Mouse (Mus musculus) lung, postnatal 0 days (tissue): ENCODE measurements around the gene Med24. TPM values are rescaled to one million over a fixed set of nuclear protein-coding genes. Genes with fewer than 3 reads are reported as not detected.
"Not testable (repeated sequence)": the region's sequence is repeated elsewhere in the genome, so short reads cannot be mapped to it uniquely, and the experiment has no call there.

ENCODE experiments used
- ATAC-seq: fragments of 200-750 bp; cut with Nextera tagmentation; 2 replicates; pipeline ENCODE4 v1.8.0; 2017; ENCODE audit warnings: moderate library complexity
- DNase-seq: peaks from one replicate; pipeline ENCODE4 v3.0.0-alpha.2; 2016; ENCODE audit warnings: low spot score
- H3K27ac ChIP-seq: fragments of 300-500 bp; sonication (generic); 2 replicates; pipeline ENCODE4 v1.5.1; 2014; ENCODE audit warnings: antibody characterized with exemption, mild to moderate bottlenecking, low read length, mixed read lengths
- H3K27me3 ChIP-seq: fragments of 300-500 bp; sonication (generic); replicated peaks from 2 replicates; pipeline ENCODE4 v1.6.1; 2014; ENCODE audit warnings: low read length, mixed read lengths; ENCODE audit not compliant: insufficient read depth
- H3K36me3 ChIP-seq: fragments of 300-500 bp; sonication (generic); 2 replicates; pipeline ENCODE4 v1.6.1; 2014; ENCODE audit warnings: low read length, mixed read lengths; ENCODE audit not compliant: insufficient read depth
- H3K4me1 ChIP-seq: fragments of 300-500 bp; sonication (generic); 2 replicates; pipeline ENCODE4 v1.6.1; 2014; ENCODE audit warnings: antibody characterized with exemption, low read depth, low read length, mixed read lengths; ENCODE audit not compliant: insufficient read depth
- H3K4me2 ChIP-seq: fragments of 300-500 bp; sonication (generic); replicated peaks from 2 replicates; pipeline ENCODE4 v1.6.1; 2014; ENCODE audit warnings: low read depth, mild to moderate bottlenecking, low read length, moderate library complexity, mixed read lengths
- H3K4me3 ChIP-seq: fragments of 300-500 bp; sonication (generic); 2 replicates; pipeline ENCODE4 v1.5.1; 2014; ENCODE audit warnings: low read depth, low read length
- H3K9ac ChIP-seq: fragments of 300-500 bp; sonication (generic); replicated peaks from 2 replicates; pipeline ENCODE4 v1.6.1; 2014; ENCODE audit warnings: low read depth, mild to moderate bottlenecking
- H3K9me3 ChIP-seq: fragments of 300-500 bp; sonication (generic); 2 replicates; pipeline ENCODE4 v1.6.1; 2016; ENCODE audit warnings: low read length, mixed read lengths
- CTCF ChIP-seq: IDR thresholded peaks from 2 replicates; pipeline ENCODE4 v1.5.1; 2016; ENCODE audit warnings: antibody characterized with exemption, mild to moderate bottlenecking
- EP300 ChIP-seq: IDR thresholded peaks from 2 replicates; pipeline ENCODE4 v1.6.1; 2016; ENCODE audit warnings: antibody characterized with exemption, mild to moderate bottlenecking, control low read depth
- WGBS: fragments of 180-500 bp; shearing (Covaris S2); extraction: QIAGEN DNeasy Blood & Tissue Kit; methylation state at CpG from one replicate; pipeline ENCODE4 v1.1.7; 2014; 5-methylcytosine and 5-hydroxymethylcytosine counted together
- polyA plus RNA-seq: library from polyadenylated mRNA; unstranded; fragments of >200 nt; fragmentation: Nextera tagmentation; extraction: Ambion mirVana; gene quantifications from 2 replicates; pipeline ENCODE4 v1.2.1, GENCODE M21; 2015

The Med24 gene
- polyA plus RNA-seq, 1 experiment from 2014 or later = 20.6 TPM

GRCm38 (mm10) chr11:98672482-98672881 is 56.8 kb downstream of the Med24 start:
- TF ChIP-seq CTCF (no peak), EP300 (no peak)
- ATAC-seq (no peak), DNase-seq (no peak)
- Histone ChIP-seq H3K27ac (no peak overlapping the region), H3K4me3 (no peak overlapping the region), H3K4me2 (no peak overlapping the region), H3K9me3 (no peaks in the 10 kb centered on the region), H3K36me3 (no peaks in the 10 kb centered on the region), H3K9ac (no peak overlapping the region), H3K27me3 (no peaks in the 10 kb centered on the region), H3K4me1 (no peaks in the 10 kb centered on the region)
- WGBS = 66% methylated on average over 5 of the region's 5 CpGs

DNA sequence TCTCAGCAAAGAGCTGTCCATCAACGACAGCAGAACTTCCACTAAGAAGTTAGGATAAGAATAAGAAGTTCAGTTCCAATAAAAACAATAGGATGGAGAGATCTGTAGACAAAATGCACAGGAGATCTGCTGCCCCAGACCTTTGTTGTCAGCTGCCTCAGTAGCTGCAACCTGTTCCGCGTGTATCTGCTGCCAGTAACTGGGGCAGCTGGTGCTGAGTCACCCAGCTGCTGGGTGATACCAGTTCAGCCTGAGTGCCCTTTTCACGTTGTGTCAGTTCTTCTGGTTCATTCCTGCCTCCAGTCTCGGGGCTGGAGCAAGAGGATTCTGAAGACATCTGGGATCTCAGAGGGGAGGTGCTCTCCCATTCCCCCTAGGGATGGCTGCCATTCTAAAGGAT is 57.4 kb downstream of the Med24 start:
- Histone ChIP-seq H3K27ac (no peak overlapping the region), H3K27me3 (no peaks in the 10 kb centered on the region), H3K36me3 (no peaks in the 10 kb centered on the region), H3K4me3 (no peak overlapping the region), H3K4me2 (no peak overlapping the region), H3K4me1 (no peaks in the 10 kb centered on the region), H3K9me3 (no peaks in the 10 kb centered on the region), H3K9ac (no peak overlapping the region; the same call in 1 of the 2 replicates)
- DNase-seq (no peak), ATAC-seq (no peak)
- 54% methylated on average over 5 of the region's 5 CpGs for WGBS
- TF ChIP-seq CTCF = no peak
- TF ChIP-seq EP300 = no peak

DNA sequence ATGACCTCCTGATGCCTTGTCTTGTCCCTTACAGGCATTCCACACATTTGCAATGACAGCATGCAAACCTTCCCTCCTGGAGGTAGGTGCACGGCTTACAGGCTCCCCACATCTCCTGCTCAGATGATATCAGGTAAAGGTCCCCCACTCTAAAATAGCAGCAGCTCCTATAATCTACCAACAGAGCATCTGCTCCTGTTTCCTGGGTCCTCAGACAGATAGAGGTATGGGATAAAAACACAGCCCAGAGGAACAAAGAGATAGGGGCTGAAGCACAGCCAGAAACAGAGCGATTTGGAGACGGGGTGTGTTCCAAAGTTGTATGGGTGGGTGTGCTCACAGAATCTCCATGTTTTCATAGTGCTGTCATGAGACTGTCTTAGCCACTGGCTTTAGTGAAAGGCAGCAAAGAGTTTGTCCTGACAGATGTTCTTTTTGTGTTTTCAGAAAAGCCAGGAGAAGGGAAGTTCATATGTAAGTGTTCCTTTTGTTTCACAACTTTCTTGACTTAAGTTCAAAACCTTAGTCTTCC is 57.9 kb downstream of the Med24 start:
- Histone ChIP-seq H3K9me3 (no peaks in the 10 kb centered on the region), H3K27me3 (no peaks in the 10 kb centered on the region), H3K4me2 (no peak overlapping the region), H3K27ac (no peak overlapping the region), H3K9ac (no peak overlapping the region), H3K36me3 (no peaks in the 10 kb centered on the region), H3K4me3 (no peak overlapping the region), H3K4me1 (no peaks in the 10 kb centered on the region)
- ATAC-seq (no peak), DNase-seq (no peak)
- TF ChIP-seq CTCF = no peak
- 54% methylated on average over 3 of the region's 3 CpGs for WGBS

DNA sequence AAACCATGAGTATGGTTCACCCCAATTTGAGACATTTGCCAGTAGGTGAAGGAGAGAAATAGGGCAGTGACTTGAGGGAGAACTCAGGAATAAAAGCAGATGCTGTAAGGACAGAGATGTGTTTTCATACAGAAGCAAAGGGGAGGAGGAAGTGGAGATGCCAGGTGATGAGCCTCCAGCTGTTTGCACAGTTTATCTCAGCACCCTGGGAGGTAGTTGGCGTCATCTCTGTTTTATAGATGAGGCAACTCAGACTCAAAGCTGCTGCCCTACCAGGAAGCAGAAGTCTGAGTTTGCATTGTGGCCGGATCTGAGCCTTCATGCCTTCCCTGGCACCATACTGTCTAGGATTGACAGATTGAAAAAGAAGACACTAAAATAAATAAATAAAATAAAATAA is 60.3 kb downstream of the Med24 start:
- no peak overlapping the region for H3K4me3 ChIP-seq
- H3K4me2 ChIP-seq = no peak overlapping the region
- DNase-seq = no peak
- ATAC-seq = no peak
- no peaks in the 10 kb centered on the region for H3K36me3 ChIP-seq
- H3K27ac ChIP-seq = no peak overlapping the region
- H3K27me3 ChIP-seq = no peaks in the 10 kb centered on the region
- TF ChIP-seq CTCF = no peak
- no peak for TF ChIP-seq EP300
- H3K4me1 ChIP-seq = no peaks in the 10 kb centered on the region
- 43% methylated on average over 2 of the region's 2 CpGs for WGBS
- no peaks in the 10 kb centered on the region for H3K9me3 ChIP-seq
- no peak overlapping the region for H3K9ac ChIP-seq

GRCm38 (mm10) chr11:98664091-98664490 is 65.1 kb downstream of the Med24 start, which contains the start of gene Gsdma:
TSS of gene Gsdma (plus strand) at chr11:98664351.
- H3K4me3 ChIP-seq = no peak within 1 kb of the TSS
- no peak within 1 kb of the TSS for H3K9ac ChIP-seq
- H3K27ac ChIP-seq = no peak within 1 kb of the TSS
- no peaks in the 10 kb centered on the region for H3K4me1 ChIP-seq
- 17% methylated on average over 4 of the region's 4 CpGs for WGBS
- no peak for TF ChIP-seq EP300
- TF ChIP-seq CTCF = no peak
- no peaks in the 10 kb centered on the region for H3K9me3 ChIP-seq
- H3K36me3 ChIP-seq = no peaks in the 10 kb centered on the region
- no peaks in the 10 kb centered on the region for H3K27me3 ChIP-seq
- DNase-seq (no peak), ATAC-seq (no peak)
- H3K4me2 ChIP-seq = no peak within 1 kb of the TSS

DNA sequence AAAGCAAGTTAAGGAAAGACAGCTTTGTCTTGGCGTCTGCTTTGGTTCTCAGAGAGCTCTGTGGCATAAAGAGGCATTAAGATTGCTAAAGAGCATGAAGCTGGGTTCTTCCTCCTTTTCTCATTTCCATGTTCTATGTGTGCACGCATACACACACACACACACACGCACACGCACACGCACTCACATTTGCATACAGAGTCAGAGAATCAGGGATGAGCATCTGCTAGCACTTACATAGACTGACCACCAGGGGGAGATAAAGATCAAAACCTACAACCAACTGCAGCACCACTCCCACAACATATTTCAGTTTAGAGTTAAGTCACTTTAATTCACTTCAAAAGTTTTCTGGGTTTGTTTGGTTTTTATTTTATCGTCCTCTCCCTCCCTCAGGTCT is 68.7 kb downstream of the Med24 start:
- DNase-seq (peak; percentile 86), ATAC-seq (peak; percentile 67)
- no peaks in the 10 kb centered on the region for H3K4me1 ChIP-seq
- H3K4me2 ChIP-seq = no peak overlapping the region
- 7% methylated on average over 6 of the region's 6 CpGs for WGBS
- no peaks in the 10 kb centered on the region for H3K36me3 ChIP-seq
- TF ChIP-seq EP300 (no peak), CTCF (peak; percentile 87)
- H3K27me3 ChIP-seq = no peaks in the 10 kb centered on the region
- no peak overlapping the region for H3K9ac ChIP-seq
- H3K27ac ChIP-seq = no peak overlapping the region
- H3K4me3 ChIP-seq = no peak overlapping the region
- H3K9me3 ChIP-seq = no peaks in the 10 kb centered on the region

DNA sequence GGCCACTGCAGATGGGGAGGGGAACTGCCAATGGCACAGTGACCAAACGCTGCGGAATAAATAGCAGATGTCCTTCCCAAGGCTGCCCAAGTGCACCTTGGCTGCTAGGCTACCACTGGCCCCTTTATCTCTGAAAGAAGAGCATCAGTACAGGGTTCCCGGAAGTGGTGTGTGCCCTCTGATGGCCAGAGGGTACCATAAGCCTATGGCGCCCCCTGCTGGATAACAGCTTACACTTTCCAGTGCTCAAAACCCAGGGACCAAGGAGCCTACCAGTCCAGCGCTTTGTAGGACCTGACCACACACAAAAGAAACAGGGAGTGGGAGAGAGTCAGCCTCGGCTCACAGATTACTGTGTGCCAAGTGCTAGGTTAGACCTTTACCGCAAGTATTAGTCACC is 74.2 kb downstream of the Med24 start:
- not testable (repeated sequence) for H3K4me2 ChIP-seq, H3K36me3 ChIP-seq, H3K27me3 ChIP-seq, H3K4me1 ChIP-seq, H3K27ac ChIP-seq, ATAC-seq, H3K9me3 ChIP-seq, H3K9ac ChIP-seq, H3K4me3 ChIP-seq
- WGBS = 16% methylated on average over 7 of the region's 7 CpGs
- DNase-seq = peak; percentile 79
- peak; percentile 78 for TF ChIP-seq CTCF

Other genes starting within 250 kb of the Med24 start
- gene Ikzf3, start 183.4 kb downstream of the Med24 start, polyA plus RNA-seq = 0.20 and 0.43 TPM in 2 replicates
- 0.10 and 0.21 TPM in 2 replicates for gene Zpbp2, start 178.3 kb downstream of the Med24 start, polyA plus RNA-seq
- gene Ormdl3, start 142.1 kb downstream of the Med24 start, polyA plus RNA-seq = 43.7 and 45.3 TPM in 2 replicates
- gene Lrrc3c, start 131.1 kb downstream of the Med24 start, polyA plus RNA-seq = not detected in 2 replicates
- gene Gm12355, start 103.8 kb downstream of the Med24 start, polyA plus RNA-seq = 0.14 and 0.70 TPM in 2 replicates
- gene Gsdma3, start 103.1 kb downstream of the Med24 start, polyA plus RNA-seq = not detected in 2 replicates
- gene Gsdma2, start 82.7 kb downstream of the Med24 start, polyA plus RNA-seq = not detected in 2 replicates
- gene Gsdma, start 65.1 kb downstream of the Med24 start, polyA plus RNA-seq = not detected in 2 replicates
- 105 and 107 TPM in 2 replicates for gene Psmd3, start 46.9 kb downstream of the Med24 start, polyA plus RNA-seq
- 0.19 TPM in 1 of 2 replicates, not detected in the other for gene Csf3, start 28.2 kb downstream of the Med24 start, polyA plus RNA-seq
- gene Thra, start 11.2 kb upstream of the Med24 start, polyA plus RNA-seq = 38.1 and 40.5 TPM in 2 replicates
- gene Nr1d1, start 45.9 kb upstream of the Med24 start, polyA plus RNA-seq = 6.9 and 8.9 TPM in 2 replicates
- 16.3 and 21.3 TPM in 2 replicates for gene Msl1, start 66.1 kb upstream of the Med24 start, polyA plus RNA-seq
- gene Casc3, start 75.5 kb upstream of the Med24 start, polyA plus RNA-seq = 22.7 and 22.9 TPM in 2 replicates
- gene Rapgefl1, start 107.3 kb upstream of the Med24 start, polyA plus RNA-seq = 1.1 and 1.5 TPM in 2 replicates
- gene Wipf2, start 134.2 kb upstream of the Med24 start, polyA plus RNA-seq = 4.0 and 4.1 TPM in 2 replicates
- 2.5 and 2.6 TPM in 2 replicates for gene Cdc6, start 178.4 kb upstream of the Med24 start, polyA plus RNA-seq
- gene Rara, start 198.4 kb upstream of the Med24 start, polyA plus RNA-seq = 26.2 and 28.8 TPM in 2 replicates